Mouse (Mus musculus) R1 (cell line): ENCODE results near the gene Mbip.
A peak's percentile ranks its signal among the peaks of the same experiment; 100 is the strongest.

ENCODE experiments used
- DNase-seq: peaks from one replicate; pipeline ENCODE4 v3.0.0-alpha.2; 2018; ENCODE audit warnings: low read depth, low spot score

Gene Mbip

DNA sequence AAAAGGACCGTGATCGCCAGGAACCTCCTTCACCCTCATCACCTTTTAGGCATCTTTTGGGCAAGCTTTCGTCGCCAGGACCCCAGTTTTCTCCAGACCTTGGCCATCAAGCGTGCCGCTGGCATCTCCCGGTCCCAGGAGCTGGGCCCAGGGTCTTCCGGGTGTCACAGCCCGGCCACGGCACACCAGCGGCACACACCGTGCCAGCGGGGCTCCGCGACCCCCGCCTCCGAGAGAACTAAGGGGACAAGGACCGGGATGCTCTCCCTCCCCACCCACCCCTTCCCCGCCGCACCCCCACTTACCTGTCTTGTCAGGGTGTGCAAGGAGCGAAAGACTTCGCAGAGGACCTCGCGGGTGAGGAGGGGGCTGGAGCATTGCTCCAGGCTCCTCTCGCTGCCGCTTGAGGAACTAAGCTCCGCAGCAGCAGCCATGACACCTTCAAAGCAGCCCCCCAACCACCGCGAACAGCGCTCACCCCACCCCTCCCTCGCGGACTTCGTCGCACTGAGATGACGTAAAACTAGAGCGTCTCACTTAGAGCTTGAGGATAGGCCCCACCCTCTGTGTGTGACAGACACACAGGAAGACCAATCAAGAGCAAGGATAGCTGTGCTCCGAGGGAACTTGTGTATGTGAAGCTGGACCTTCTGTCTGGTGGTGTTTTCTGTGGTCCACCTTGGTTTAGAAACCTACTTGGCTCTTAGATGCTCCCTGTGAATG, at the start of gene Mbip:
Gene Mbip (minus strand): TSS at position 528 of the 723 bp plus-strand sequence.
- DNase-seq: peak; percentile 99

GRCm38 (mm10) chr12:56387647-56388205, 42.0 kb upstream of the Mbip start:
- DNase-seq: no peak

GRCm38 (mm10) chr12:56386955-56387646, 41.4 kb upstream of the Mbip start:
- no peak for DNase-seq

DNA sequence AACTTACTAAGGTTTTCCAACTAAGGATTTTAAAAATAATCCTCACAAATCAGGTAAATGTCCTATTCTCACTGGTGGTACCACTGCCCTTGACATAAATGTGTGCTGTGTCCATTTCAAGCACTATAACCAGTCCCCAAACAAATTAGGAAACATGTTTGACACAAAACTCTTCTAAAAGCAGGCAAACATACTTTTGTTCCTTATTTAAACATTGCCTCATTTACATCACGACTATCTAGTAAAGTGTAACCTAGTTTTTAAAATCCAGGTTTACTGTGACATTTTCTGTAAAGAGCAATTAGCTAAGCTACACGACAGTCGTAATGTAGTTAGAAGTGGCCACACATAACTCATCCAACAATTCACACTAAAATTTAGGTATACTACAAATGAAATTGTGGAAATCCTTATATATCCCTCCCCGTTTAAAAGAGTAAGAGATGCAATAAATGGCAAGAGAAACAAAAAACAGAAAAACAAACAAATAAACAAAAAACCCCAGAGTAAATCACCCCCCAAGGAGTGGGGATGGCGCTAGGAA, 851 bp downstream of the Mbip start:
- DNase-seq: no peak

DNA sequence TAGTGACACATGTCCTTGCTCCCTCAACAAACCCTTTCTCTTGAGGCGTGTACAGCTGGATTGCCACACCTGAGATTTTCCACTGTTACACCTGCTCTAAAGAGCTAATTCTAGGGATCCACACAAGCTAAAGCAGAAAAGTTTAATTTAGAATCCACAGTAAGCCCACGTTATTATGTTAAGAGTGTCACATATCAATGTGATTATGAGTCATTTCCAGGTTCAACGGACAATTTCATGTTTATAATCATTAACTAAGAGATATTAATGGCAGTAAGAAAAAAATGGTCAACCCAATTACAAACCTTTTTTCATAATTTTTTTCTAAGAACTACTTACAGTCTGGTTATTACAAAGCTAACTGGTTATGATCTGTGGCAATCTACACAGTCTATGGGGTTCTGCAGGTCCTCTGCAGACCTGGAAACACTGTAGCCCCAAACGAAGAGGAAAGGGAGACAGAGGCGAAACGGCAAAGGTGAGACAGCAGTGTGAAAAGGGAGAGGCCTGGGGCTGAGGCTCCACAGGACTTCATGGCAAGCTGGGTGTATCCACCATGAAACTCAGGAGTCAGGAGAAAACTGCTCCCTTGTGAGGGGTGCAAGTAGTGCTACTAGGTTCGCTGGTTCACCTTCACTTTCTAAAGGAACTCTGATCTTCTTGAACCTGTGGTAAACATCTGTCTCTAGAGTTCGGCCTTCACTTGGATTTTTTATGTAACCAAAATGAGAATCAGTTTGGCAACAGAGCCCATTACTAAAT, 6.2 kb downstream of the Mbip start:
- DNase-seq: no peak

GRCm38 (mm10) chr12:56333461-56333860, 12.2 kb downstream of the Mbip start:
- DNase-seq: no peak

- no peak for DNase-seq
These were observed 13.2 kb downstream of the Mbip start for GRCm38 (mm10) chr12:56332475-56332874.

- DNase-seq: no peak
These were observed 18.2 kb downstream of the Mbip start for GRCm38 (mm10) chr12:56327448-56327998.

DNA sequence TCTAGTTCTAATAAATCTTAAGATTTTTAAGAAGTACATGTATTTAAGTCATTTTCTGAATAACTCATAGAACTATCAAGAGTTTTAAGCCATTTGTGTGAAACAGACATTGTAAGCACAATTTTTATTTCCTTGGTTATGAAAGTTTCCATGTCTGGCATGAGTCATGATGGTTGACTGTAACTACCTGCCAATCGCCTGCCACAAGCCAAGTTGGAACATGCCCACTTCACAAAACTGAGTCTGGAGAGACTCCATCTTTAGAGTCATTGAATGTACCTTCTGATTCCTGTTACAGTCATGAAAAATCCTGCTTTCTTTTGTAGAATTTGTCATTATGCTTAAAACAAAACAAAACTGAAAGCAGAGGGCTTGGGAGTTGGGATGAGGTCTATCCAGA, 19.8 kb downstream of the Mbip start:
- DNase-seq: no peak

DNA sequence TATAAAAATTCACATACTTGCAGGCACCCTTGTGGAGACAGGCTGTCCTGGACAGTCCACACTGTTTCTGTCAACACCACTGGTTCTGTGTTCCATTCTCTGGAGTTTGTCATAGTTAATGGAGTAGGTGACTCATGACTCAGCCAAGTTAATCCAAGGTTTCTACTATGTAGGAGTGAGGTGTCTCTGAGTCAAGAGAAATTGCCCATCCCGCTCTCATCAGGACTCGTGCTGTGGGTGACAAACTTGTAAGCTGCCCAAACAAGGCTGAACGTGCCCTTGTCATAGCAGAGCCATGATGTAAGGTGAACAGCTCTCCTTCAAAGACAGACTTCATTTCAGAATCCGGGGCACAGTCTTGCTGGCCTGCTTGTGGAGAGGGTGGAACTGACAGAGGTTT, 26.8 kb downstream of the Mbip start:
- no peak for DNase-seq

GRCm38 (mm10) chr12:56318059-56318458, 27.6 kb downstream of the Mbip start:
- no peak for DNase-seq

DNA sequence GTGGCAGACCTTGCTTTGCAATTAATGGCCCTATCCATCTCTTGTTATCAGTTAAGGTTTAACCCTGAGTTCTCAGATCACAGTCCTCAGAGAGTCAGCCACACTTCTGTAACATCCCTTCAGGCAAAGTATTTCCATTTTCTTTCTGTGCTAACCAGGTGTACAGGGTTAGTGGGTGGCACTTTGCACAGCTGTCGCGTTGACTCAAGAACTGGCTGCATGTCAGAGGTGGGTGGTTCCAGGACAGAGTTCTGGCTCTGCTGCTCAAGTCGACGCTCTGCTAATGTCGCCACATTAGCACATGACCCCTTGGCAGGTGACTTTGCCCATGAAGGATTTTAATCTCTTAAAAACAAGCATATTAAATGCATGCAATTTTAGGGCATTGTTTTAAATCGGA, 39.9 kb downstream of the Mbip start:
- no peak for DNase-seq

GRCm38 (mm10) chr12:56302321-56303017, 43.2 kb downstream of the Mbip start:
- no peak for DNase-seq

- no peak for DNase-seq
These were observed 44.0 kb downstream of the Mbip start for GRCm38 (mm10) chr12:56301487-56302293.

DNA sequence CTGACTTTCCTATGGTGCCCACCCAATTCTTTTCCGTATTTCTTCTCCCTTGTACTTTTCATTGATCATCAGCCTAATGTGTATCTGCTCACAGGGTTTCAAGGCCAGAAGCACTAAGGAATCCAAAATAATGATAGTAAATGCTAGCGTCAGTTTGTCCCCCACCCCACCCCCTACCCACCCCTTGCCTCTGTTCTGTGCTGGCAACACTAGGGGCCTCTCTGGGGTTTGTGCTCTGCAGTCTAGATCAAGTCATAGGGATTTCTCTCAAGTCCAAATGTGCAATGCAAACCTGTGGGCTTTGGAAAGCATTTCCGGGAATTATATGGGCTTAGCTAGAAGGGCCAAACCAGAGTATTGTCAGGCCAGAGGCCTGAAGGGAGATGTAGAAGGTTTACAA, 46.1 kb downstream of the Mbip start:
- no peak for DNase-seq

- DNase-seq: no peak
These were observed 46.8 kb downstream of the Mbip start for GRCm38 (mm10) chr12:56298919-56299318.

- DNase-seq: peak; percentile 83
These were observed 47.5 kb downstream of the Mbip start for GRCm38 (mm10) chr12:56297921-56298830.

DNA sequence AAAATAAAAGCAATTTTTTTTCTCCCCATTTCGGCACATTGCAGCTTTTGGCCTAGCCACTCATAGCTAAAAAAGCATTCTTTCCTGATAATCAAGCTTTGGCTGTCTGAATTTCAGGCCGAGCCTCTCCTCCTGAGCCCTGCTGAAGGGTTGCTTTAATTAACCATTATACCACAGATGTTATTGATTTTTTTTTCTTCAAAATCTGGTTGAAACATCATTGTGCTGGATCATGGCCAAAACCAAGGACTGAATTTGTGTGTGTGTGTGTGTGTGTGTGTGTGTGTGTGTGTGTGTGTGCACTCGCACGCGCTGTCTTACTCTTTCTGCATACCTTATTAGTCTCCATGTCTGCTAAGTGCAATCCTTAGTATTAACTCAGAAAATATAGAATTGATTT, 48.6 kb downstream of the Mbip start:
- DNase-seq: no peak

GRCm38 (mm10) chr12:56296524-56296923, 49.2 kb downstream of the Mbip start:
- peak; percentile 95 for DNase-seq
